Mouse (Mus musculus): ENCODE data around the gene Ddrgk1.

DNA sequence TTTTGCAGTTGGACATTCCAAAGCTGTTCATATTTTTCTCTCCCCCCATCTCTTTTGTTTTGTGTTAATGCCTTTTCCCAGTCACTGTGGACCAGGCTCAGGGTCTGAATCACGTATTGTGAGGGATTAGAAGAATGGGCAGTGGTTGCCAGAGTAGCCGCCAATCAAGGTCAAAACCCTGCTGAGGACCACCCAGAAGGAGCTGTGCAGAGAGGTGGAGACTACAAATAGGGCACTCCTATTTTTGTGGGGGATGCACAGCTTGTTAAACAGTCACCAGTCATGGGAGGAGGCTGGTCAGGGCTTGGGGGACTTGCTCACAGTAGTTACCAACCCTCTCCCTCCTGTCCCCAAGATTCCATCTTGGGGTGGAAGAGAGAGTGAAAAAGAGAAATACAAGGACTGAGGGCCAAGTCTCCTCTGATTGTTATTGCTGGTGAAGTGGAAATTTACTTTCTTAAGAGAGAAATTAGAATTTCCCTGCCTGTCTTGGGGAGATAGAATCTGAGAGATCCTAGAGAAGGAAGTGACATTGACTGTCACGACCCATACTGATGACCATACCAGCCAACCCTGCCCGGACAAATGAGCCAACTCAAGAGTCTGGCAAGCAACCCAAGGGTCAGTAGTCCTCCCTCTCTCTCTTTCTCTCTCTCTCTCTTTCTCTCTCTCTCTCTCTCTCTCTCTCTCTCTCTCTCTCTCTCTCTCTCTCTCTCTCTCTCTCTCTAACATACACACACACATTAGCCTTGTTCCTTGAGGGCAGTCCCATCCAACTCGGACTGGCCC, 31.4 kb downstream of the Ddrgk1 start:
- TF ChIP-seq CTCF (IDR thresholded peaks at IDR 0.05; ENCODE audit: borderline replicate concordance, extremely low read depth, insufficient read depth, insufficient read length) (no peak), POLR2A (IDR thresholded peaks at IDR 0.05; ENCODE audit: borderline replicate concordance, extremely low read depth, insufficient read depth, insufficient read length, poor library complexity, severe bottlenecking) (no peak)
